Mouse (Mus musculus) left cerebral cortex, postnatal 14 days (tissue): ENCODE data around the gene Fblim1. TPM values are rescaled to one million over a fixed set of nuclear protein-coding genes. Genes with fewer than 3 reads are reported as not detected.

Experiments used
- DNase-seq, 2 experiments: peaks; one replicate each; pipeline ENCODE4 v3.0.0; 2021 to 2022; ENCODE audit warnings: low spot score in 2 of 2, mixed read lengths in 1 of 2
- intact Hi-C: fragments of 180-260 bp; cut with DNase I; formaldehyde crosslinking; loops from one replicate; pipeline ENCODE4 v1.15.1; 2025
- total RNA-seq, 2 experiments: library from RNA; stranded (reverse); gene quantifications; 2 replicates each; pipeline ENCODE4 v1.2.3; 2021

The Fblim1 gene
- total RNA-seq, 2 experiments from 2014 or later, result 1.2 to 1.3 TPM

DNA sequence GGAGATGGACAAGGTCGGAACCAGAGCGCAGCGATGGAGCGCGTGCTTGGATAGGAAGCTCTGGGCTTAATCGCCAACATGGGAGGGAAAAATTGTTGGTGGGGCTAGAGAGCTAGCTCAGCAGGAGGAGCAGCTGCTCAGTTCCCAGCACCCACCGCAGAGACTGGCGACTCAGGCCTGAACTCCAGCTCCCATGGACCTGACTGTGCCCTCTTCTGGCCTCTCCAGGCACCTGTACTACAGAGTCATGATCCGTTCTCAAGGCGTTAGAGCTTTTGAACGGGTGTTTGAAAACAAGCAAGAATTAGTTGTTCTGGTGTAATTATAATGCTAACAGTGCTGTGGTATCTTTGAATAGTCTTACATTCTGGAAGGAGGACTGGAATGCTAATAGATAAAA is 77.0 kb downstream of the Fblim1 start:
- DNase-seq, result no peak
- intact Hi-C loops, result no loop called here

DNA sequence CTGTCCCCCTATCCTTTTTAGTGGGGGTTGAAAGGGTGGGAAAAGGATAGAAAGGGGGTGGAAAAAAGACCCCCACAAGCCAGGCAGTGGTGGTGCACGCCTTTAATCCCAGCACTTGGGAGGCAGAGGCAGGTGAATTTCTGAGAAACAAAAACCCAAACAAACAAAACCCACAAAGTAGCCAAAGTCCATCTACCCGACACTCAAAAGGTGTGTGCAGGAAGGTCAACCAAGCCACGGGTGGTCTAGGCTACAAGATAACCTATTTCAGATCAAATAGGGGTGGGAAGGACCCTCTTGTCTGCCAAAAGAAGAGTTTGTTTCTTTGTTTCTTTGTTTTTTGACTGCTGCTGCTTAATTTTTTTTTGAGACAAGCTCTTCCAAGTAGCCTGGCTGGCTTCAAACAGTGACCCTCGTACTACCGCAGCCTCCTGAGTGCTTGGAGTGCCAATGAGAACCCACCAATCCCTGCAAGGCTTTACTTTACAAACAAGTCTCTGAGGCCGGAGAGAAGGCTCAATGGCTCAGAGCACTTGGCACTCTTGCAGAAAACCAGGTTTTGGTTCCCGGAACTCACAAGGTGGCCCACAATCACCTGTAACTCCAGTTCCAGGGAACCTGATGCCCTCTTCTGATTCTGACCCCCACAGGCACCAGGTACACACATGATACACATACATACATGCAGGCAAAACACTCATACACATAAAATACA is 78.8 kb downstream of the Fblim1 start:
- intact Hi-C loops, result no loop called here
- no peak for DNase-seq

Other genes starting within 250 kb of the Fblim1 start
- gene Fam131c, start 237.9 kb downstream of the Fblim1 start, total RNA-seq, result 1 to 10 TPM; 5.4 to 5.5 TPM
- gene Clcnka, start 207.4 kb downstream of the Fblim1 start, total RNA-seq, result not detected
- not detected for gene Clcnkb, start 190.1 kb downstream of the Fblim1 start, total RNA-seq
- gene Hspb7, start 185.3 kb downstream of the Fblim1 start, total RNA-seq, result under 1 TPM; 0.47 to 0.90 TPM
- 1 to 10 TPM; 5.1 TPM for gene Srarp, start 170.0 kb downstream of the Fblim1 start, total RNA-seq
- gene Zbtb17, start 161.4 kb downstream of the Fblim1 start, total RNA-seq, result 10 to 100 TPM; 31.1 to 32.6 TPM
- 10 to 100 TPM; 49.5 to 58.6 TPM for gene Spen, start 67.5 kb downstream of the Fblim1 start, total RNA-seq
- under 1 TPM; 0.76 to 0.97 TPM for gene Tmem82, start 12.5 kb upstream of the Fblim1 start, total RNA-seq
- gene Slc25a34, start 17.7 kb upstream of the Fblim1 start, total RNA-seq, result 1 to 10 TPM; 2.7 to 2.9 TPM
- 10 to 100 TPM; 57.6 to 57.9 TPM for gene Plekhm2, start 58.8 kb upstream of the Fblim1 start, total RNA-seq
- not detected for gene Rsc1a1, start 79.5 kb upstream of the Fblim1 start, total RNA-seq
- gene Ddi2, start 117.3 kb upstream of the Fblim1 start, total RNA-seq, result 10 to 100 TPM; 32.5 to 33.6 TPM
- under 1 TPM in 1 of 2 experiments, not detected in 1; 0.40 TPM for gene Agmat, start 140.6 kb upstream of the Fblim1 start, total RNA-seq
- gene Dnajc16, start 184.8 kb upstream of the Fblim1 start, total RNA-seq, result 10 to 100 TPM; 30.5 to 30.7 TPM
- 10 to 100 TPM; 19.4 to 21.8 TPM for gene Casp9, start 187.5 kb upstream of the Fblim1 start, total RNA-seq
- gene Cela2a, start 220.1 kb upstream of the Fblim1 start, total RNA-seq, result not detected
- not detected for gene Ctrc, start 240.3 kb upstream of the Fblim1 start, total RNA-seq